Mouse (Mus musculus) G1E (cell line): ENCODE data around the gene Mtg1.

ENCODE experiments used
- CTCF ChIP-seq: IDR thresholded peaks from 2 replicates; pipeline ENCODE4 v1.5.1; 2012; ENCODE audit warnings: low read depth, low read length, inconsistent platforms, mixed read lengths
- GATA1 ChIP-seq: IDR thresholded peaks from 2 replicates; pipeline ENCODE4 v1.6.1; 2012; ENCODE audit warnings: borderline replicate concordance, low read length, inconsistent platforms, mixed read lengths
- POLR2AphosphoS5 ChIP-seq: IDR thresholded peaks from 2 replicates; pipeline ENCODE4 v1.6.1; 2012; ENCODE audit warnings: low read depth, low read length, inconsistent platforms; ENCODE audit not compliant: insufficient replicate concordance

DNA sequence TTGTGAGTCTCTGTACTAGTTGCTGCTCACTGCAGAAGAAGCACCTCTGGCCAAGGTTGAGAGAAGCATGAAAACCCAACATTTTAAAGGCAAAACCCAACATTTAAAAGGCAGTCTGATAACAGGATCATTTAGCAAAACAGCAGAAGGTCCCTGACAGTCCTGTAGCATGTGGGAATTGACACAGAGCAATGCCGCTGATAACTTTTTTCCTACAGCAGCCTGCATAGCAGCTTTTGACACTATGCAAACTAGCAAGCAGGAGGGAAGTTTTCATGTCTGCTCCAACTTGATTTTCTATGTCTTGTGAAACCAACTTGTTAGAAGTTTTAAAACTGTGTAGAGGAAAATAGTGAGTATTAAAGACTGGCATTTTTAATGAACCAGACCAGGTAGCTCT lies 13.0 kb upstream of the Mtg1 start:
- TF ChIP-seq CTCF (no peak), POLR2AphosphoS5 (no peak), GATA1 (no peak)
